Mouse (Mus musculus) retina, embryonic 14.5 days (tissue): ENCODE results near the gene Adh1.

Source experiments
- DNase-seq: peaks from one replicate; pipeline ENCODE4 v3.0.0-alpha.2; 2015; ENCODE audit warnings: low spot score

The Adh1 gene

GRCm38 (mm10) chr3:138241371-138241770, 19.4 kb upstream of the Adh1 start:
- no peak for DNase-seq

GRCm38 (mm10) chr3:138242021-138242726, 18.6 kb upstream of the Adh1 start:
- DNase-seq = no peak

GRCm38 (mm10) chr3:138242933-138243332, 17.9 kb upstream of the Adh1 start:
- DNase-seq = no peak

- DNase-seq = no peak
Observed at GRCm38 (mm10) chr3:138244338-138244874, 16.4 kb upstream of the Adh1 start.

- DNase-seq = no peak
Observed at GRCm38 (mm10) chr3:138246511-138247020, 14.2 kb upstream of the Adh1 start.

- no peak for DNase-seq
Observed at GRCm38 (mm10) chr3:138247241-138247640, 13.6 kb upstream of the Adh1 start.

- DNase-seq = no peak
Observed at GRCm38 (mm10) chr3:138248011-138248410, 12.8 kb upstream of the Adh1 start.

GRCm38 (mm10) chr3:138248746-138249145, 12.0 kb upstream of the Adh1 start:
- DNase-seq = no peak

GRCm38 (mm10) chr3:138251156-138251555, 9.6 kb upstream of the Adh1 start:
- DNase-seq = no peak

- DNase-seq = peak; percentile 27
Observed at GRCm38 (mm10) chr3:138254205-138254604, 6.6 kb upstream of the Adh1 start.

- DNase-seq = no peak
Observed at GRCm38 (mm10) chr3:138255366-138255765, 5.4 kb upstream of the Adh1 start.

- DNase-seq = no peak
Observed at GRCm38 (mm10) chr3:138255780-138256550, 4.8 kb upstream of the Adh1 start.

- no peak for DNase-seq
Observed at GRCm38 (mm10) chr3:138262568-138262967, 1.8 kb downstream of the Adh1 start.

- no peak for DNase-seq
Observed at GRCm38 (mm10) chr3:138263154-138263930, 2.6 kb downstream of the Adh1 start.

- no peak for DNase-seq
Observed at GRCm38 (mm10) chr3:138264648-138265047, 3.9 kb downstream of the Adh1 start.

GRCm38 (mm10) chr3:138270507-138270906, 9.7 kb downstream of the Adh1 start:
- no peak for DNase-seq

GRCm38 (mm10) chr3:138271297-138271696, 10.5 kb downstream of the Adh1 start:
- DNase-seq = no peak

- no peak for DNase-seq
Observed at GRCm38 (mm10) chr3:138273080-138273479, 12.3 kb downstream of the Adh1 start.

- no peak for DNase-seq
Observed at GRCm38 (mm10) chr3:138275100-138275499, 14.3 kb downstream of the Adh1 start.

GRCm38 (mm10) chr3:138282556-138282955, 21.8 kb downstream of the Adh1 start:
- DNase-seq = no peak

GRCm38 (mm10) chr3:138283831-138284230, 23.0 kb downstream of the Adh1 start:
- DNase-seq = no peak

GRCm38 (mm10) chr3:138285986-138286385, 25.2 kb downstream of the Adh1 start:
- no peak for DNase-seq
